Mouse (Mus musculus): ENCODE results near the gene Lpp.

- no peak for TF ChIP-seq CTCF (IDR thresholded peaks at IDR 0.05; ENCODE audit: low read depth, low read length)
- TF ChIP-seq POLR2A (IDR thresholded peaks at IDR 0.05; ENCODE audit: borderline replicate concordance, low read depth, low read length): no peak
Observed at GRCm38 (mm10) chr16:24600260-24600948, 207.1 kb downstream of the Lpp start.

Data from bone marrow macrophage, adult 2 months (primary cell).